13 mouse cellular contexts compared by ENCODE assay signal in the genomic region with DNA sequence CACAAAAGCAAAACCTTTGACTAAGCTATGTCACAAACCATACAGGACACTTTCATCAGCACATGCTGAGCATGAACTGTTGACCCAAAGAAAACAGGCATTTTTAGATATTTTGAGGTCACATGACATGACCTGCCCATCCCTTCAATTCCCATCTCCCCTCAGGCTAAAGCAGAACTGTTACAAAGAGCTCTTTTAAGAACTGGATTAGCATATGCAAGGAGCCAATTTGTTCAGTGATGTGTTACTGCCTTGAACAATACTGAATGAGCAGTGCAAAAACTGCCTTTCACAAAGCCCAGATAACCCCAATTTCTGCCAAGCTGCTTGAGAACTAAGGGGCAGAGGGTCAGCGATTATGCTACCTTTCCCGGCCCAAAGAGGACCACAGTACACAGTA. TPM values are rescaled to one million over a fixed set of nuclear protein-coding genes. Genes with fewer than 3 reads are reported as not detected.
DNase-seq lines count a peak whose midpoint lies in the region; ATAC-seq lines count a peak whose summit lies in the region.
"Had no signal": no experiment of that assay in that cellular context is flagged by ENCODE, and none has a peak within 500 bp of the region (broad histone marks: within the 10 kb centered on the region; RNA-seq: fewer than 3 reads in every experiment).

No protein-coding gene starts in this region.

- peak; percentile 86 for ATAC-seq in neural tube, embryonic 11.5 days (ENCODE audit: insufficient read depth, low FRiP score, low TSS enrichment)
- ATAC-seq in hindbrain, embryonic 16.5 days, result peak; percentile 37; the same call in 1 of the 2 replicates
- ATAC-seq: CD4-positive, CD25-positive, alpha-beta regulatory T cell, adult 4 months had no signal

- peaks cover 14% of the 10 kb centered on the region for H3K4me1 ChIP-seq in neural tube, embryonic 11.5 days (ENCODE audit: control insufficient read depth, insufficient read depth, low read length)
- H3K4me1 ChIP-seq in forebrain, embryonic 10.5 days, result peaks cover 61% of the 10 kb centered on the region
- peaks cover 3% of the 10 kb centered on the region; the same call in 1 of the 2 replicates for H3K4me1 ChIP-seq in hindbrain, embryonic 16.5 days (ENCODE audit: control insufficient read depth, insufficient read depth, low read depth, low read length)
- H3K4me1 ChIP-seq: heart, embryonic 10.5 days; liver, embryonic 15.5 days had no signal

- H3K4me3 ChIP-seq in neural tube, embryonic 11.5 days (ENCODE audit: low read depth, low read length), result no peak overlapping the region
- no peak overlapping the region for H3K4me3 ChIP-seq in forebrain, embryonic 10.5 days
- H3K4me3 ChIP-seq in hindbrain, embryonic 16.5 days (ENCODE audit: low read length), result no peak overlapping the region
- H3K4me3 ChIP-seq: heart, embryonic 10.5 days; hindbrain, embryonic 15.5 days; liver, embryonic 15.5 days had no signal

- no peak overlapping the region for H3K9ac ChIP-seq in neural tube, embryonic 11.5 days (ENCODE audit: low read length)
- no peak overlapping the region for H3K9ac ChIP-seq in hindbrain, embryonic 16.5 days (ENCODE audit: low read depth, low read length)
- H3K9ac ChIP-seq: hindbrain, embryonic 15.5 days; liver, embryonic 15.5 days had no signal

- DNase-seq in neural tube, embryonic 11.5 days (ENCODE audit: low spot score), result peak; percentile 23
- no peak for DNase-seq in neural tube, embryonic 10.5 days (ENCODE audit: extremely low spot score, low spot score)
- DNase-seq in forebrain, embryonic 10.5 days (ENCODE audit: extremely low spot score, low spot score), result peak; percentile 25
- no peak for DNase-seq in right cerebral cortex, adult 18-20 months
- DNase-seq in kidney, adult 11 months, result no peak
- DNase-seq in yolk sac, embryonic 10.5 days (ENCODE audit: low spot score), result no peak
- no peak for DNase-seq in ovary, adult 18-20 months (ENCODE audit: low spot score)
- DNase-seq: cerebellum, postnatal 36 days had no signal

- WGBS in neural tube, embryonic 11.5 days, result 39% methylated on average over 2 of the region's 2 CpGs
- WGBS in forebrain, embryonic 10.5 days, result 9% methylated on average over 2 of the region's 2 CpGs
- WGBS in hindbrain, embryonic 16.5 days, result 9% methylated on average over 2 of the region's 2 CpGs

- no peaks in the 10 kb centered on the region for H3K9me3 ChIP-seq in neural tube, embryonic 11.5 days (ENCODE audit: control insufficient read depth, low read length)
- H3K9me3 ChIP-seq in forebrain, embryonic 10.5 days, result no peaks in the 10 kb centered on the region
- H3K9me3 ChIP-seq in hindbrain, embryonic 16.5 days (ENCODE audit: control insufficient read depth, low read length), result no peaks in the 10 kb centered on the region
- H3K9me3 ChIP-seq: heart, embryonic 10.5 days; hindbrain, embryonic 15.5 days; liver, embryonic 15.5 days had no signal

- no peak overlapping the region for H3K27ac ChIP-seq in neural tube, embryonic 11.5 days (ENCODE audit: low read depth, low read length)
- H3K27ac ChIP-seq in forebrain, embryonic 10.5 days, result peak overlapping the region; percentile 77
- no peak overlapping the region for H3K27ac ChIP-seq in hindbrain, embryonic 16.5 days (ENCODE audit: low read depth, low read length)
- H3K27ac ChIP-seq: heart, embryonic 10.5 days; hindbrain, embryonic 15.5 days; liver, embryonic 15.5 days had no signal

- H3K36me3 ChIP-seq in neural tube, embryonic 11.5 days (ENCODE audit: control insufficient read depth, insufficient read depth, low read length), result no peaks in the 10 kb centered on the region; the same call in 1 of the 2 replicates
- peaks cover 61% of the 10 kb centered on the region for H3K36me3 ChIP-seq in forebrain, embryonic 10.5 days (replicated peaks)
- H3K36me3 ChIP-seq in hindbrain, embryonic 16.5 days (ENCODE audit: control insufficient read depth, insufficient read depth, low read length), result peaks cover 5% of the 10 kb centered on the region; the same call in 1 of the 2 replicates

- no peak overlapping the region for H3K4me2 ChIP-seq in neural tube, embryonic 11.5 days (ENCODE audit: low read depth)
- H3K4me2 ChIP-seq in hindbrain, embryonic 16.5 days (ENCODE audit: low read length), result no peak overlapping the region
- H3K4me2 ChIP-seq: hindbrain, embryonic 15.5 days; liver, embryonic 15.5 days had no signal

- no peaks in the 10 kb centered on the region for H3K27me3 ChIP-seq in neural tube, embryonic 11.5 days (ENCODE audit: control insufficient read depth, insufficient read depth, low read length)
- peaks cover under 1% of the 10 kb centered on the region; the same call in 1 of the 2 replicates for H3K27me3 ChIP-seq in forebrain, embryonic 10.5 days (ENCODE audit: poor library complexity, severe bottlenecking)
- no peaks in the 10 kb centered on the region for H3K27me3 ChIP-seq in hindbrain, embryonic 16.5 days (replicated peaks; ENCODE audit: control insufficient read depth, insufficient read depth, low read length)
- H3K27me3 ChIP-seq: hindbrain, embryonic 15.5 days; liver, embryonic 15.5 days had no signal

RNA-seq across cellular contexts. Expression of gene Tle1, which starts 54.7 kb away (rescaled TPM):
- polyA plus RNA-seq in neural tube, embryonic 11.5 days (2014; fragmentation: Nextera tagmentation; extraction: Ambion mirVana), result 46.4 and 51.9 TPM in 2 replicates
- polyA plus RNA-seq in forebrain, embryonic 10.5 days (2016; fragmentation: Nextera tagmentation; extraction: Ambion mirVana), result 39.2 and 39.8 TPM in 2 replicates
- polyA plus RNA-seq in hindbrain, embryonic 16.5 days (2015; fragmentation: Nextera tagmentation; extraction: Ambion mirVana), result 26.8 and 31.5 TPM in 2 replicates

Comparison
In these comparisons a context has a peak if more than half of its experiments do, and no peak if none do; other contexts are left out.
1. DNase-seq: peak in neural tube, embryonic 11.5 days (single experiment) and forebrain, embryonic 10.5 days (single experiment); none in neural tube, embryonic 10.5 days (single experiment), right cerebral cortex, adult 18-20 months (single experiment), kidney, adult 11 months (single experiment), yolk sac, embryonic 10.5 days (single experiment) and ovary, adult 18-20 months (single experiment).